Mouse (Mus musculus) gastrocnemius, postnatal 10 days (tissue): Measurements from ENCODE around the gene Asb2. TPM values are rescaled to one million over a fixed set of nuclear protein-coding genes. Genes with fewer than 3 reads are reported as not detected.

ENCODE experiments used
- total RNA-seq, 2 experiments: library from RNA; stranded (reverse); gene quantifications; 2 replicates each; pipeline ENCODE4 v1.2.3; 2021

Asb2 gene
- total RNA-seq, 2 experiments from 2014 or later, result 104 to 141 TPM

Other genes with a start within 250 kb of the Asb2 start
- gene Prima1, start 113.9 kb downstream of the Asb2 start, total RNA-seq, result 1 to 10 TPM; 1.3 to 2.1 TPM
- gene Fam181a, start 45.0 kb downstream of the Asb2 start, total RNA-seq, result not detected
- 1 to 10 TPM; 3.5 to 3.7 TPM for gene Otub2, start 32.7 kb upstream of the Asb2 start, total RNA-seq
- under 1 TPM; 0.80 to 0.88 TPM for gene 9330161L09Rik, start 51.8 kb upstream of the Asb2 start, total RNA-seq
- 10 to 100 TPM; 45.5 to 48.7 TPM for gene Ddx24, start 69.8 kb upstream of the Asb2 start, total RNA-seq
- gene Ifi27, start 78.2 kb upstream of the Asb2 start, total RNA-seq, result 100 to 1,000 TPM; 104 to 113 TPM
- gene Ifi27l2a, start 87.7 kb upstream of the Asb2 start, total RNA-seq, result 1 to 10 TPM; 7.7 to 7.8 TPM
- not detected for gene Ifi27l2b, start 101.2 kb upstream of the Asb2 start, total RNA-seq
- gene Ppp4r4, start 176.3 kb upstream of the Asb2 start, total RNA-seq, result under 1 TPM; 0.25 to 0.87 TPM